Mouse (Mus musculus) myocyte (in vitro differentiated cells): ENCODE measurements around the gene Cdc42bpa. TPM values are rescaled to one million over a fixed set of nuclear protein-coding genes. Genes with fewer than 3 reads are reported as not detected.
A peak's percentile ranks its signal among the peaks of the same experiment; 100 is the strongest.

Experiments
- H3K27me3 ChIP-seq: one replicate; pipeline ENCODE4 v1.6.1; 2011; ENCODE audit not compliant: control insufficient read depth, insufficient read depth, insufficient read length
- H3K36me3 ChIP-seq: one replicate; pipeline ENCODE4 v1.6.1; 2011; ENCODE audit not compliant: control insufficient read depth, insufficient read depth
- H3K4me2 ChIP-seq: one replicate; pipeline ENCODE4 v1.6.1; 2011; ENCODE audit warnings: low read depth, control low read depth
- H3K4me3 ChIP-seq: one replicate; pipeline ENCODE4 v1.5.1; 2011; ENCODE audit warnings: mild to moderate bottlenecking, control low read depth, moderate library complexity
- H3K79me2 ChIP-seq: one replicate; pipeline ENCODE4 v1.6.1; 2011; ENCODE audit not compliant: control insufficient read depth, insufficient read depth
- H3ac ChIP-seq: one replicate; pipeline ENCODE4 v1.6.1; 2011; ENCODE audit not compliant: control insufficient read depth, insufficient read length
- CEBPB ChIP-seq: IDR thresholded peaks from 2 replicates; pipeline ENCODE4 v1.6.1; 2011; ENCODE audit warnings: mild to moderate bottlenecking, moderate library complexity; ENCODE audit not compliant: poor library complexity, insufficient read depth, severe bottlenecking
- E2F4 ChIP-seq: IDR thresholded peaks from one replicate; pipeline ENCODE4 v1.6.1; 2011; ENCODE audit warnings: mild to moderate bottlenecking, control low read depth, moderate library complexity; ENCODE audit not compliant: insufficient read depth
- MAX ChIP-seq: IDR thresholded peaks from one replicate; pipeline ENCODE4 v1.6.1; 2011; ENCODE audit warnings: low read depth, mild to moderate bottlenecking, control low read depth
- MYOD1 ChIP-seq, 3 experiments: IDR thresholded peaks; one replicate each; pipeline ENCODE4 v1.6.1; 2011; ENCODE audit warnings: control low read depth in 2 of 3, low read depth in 2 of 3, mild to moderate bottlenecking in 2 of 3, moderate library complexity in 1 of 3; ENCODE audit not compliant: insufficient read length in 2 of 3, control insufficient read depth in 1 of 3
- MYOG ChIP-seq, 3 experiments: IDR thresholded peaks; one replicate each; pipeline ENCODE4 v1.6.1; 2011; ENCODE audit warnings: control low read depth in 2 of 3, low read depth in 2 of 3, mild to moderate bottlenecking in 2 of 3; ENCODE audit not compliant: insufficient read length in 2 of 3, control insufficient read depth in 1 of 3, insufficient read depth in 1 of 3
- POLR2A ChIP-seq: IDR thresholded peaks from one replicate; pipeline ENCODE4 v1.6.1; 2011; ENCODE audit warnings: low read depth, mild to moderate bottlenecking, control low read depth, moderate library complexity; ENCODE audit not compliant: insufficient read length
- POLR2AphosphoS2 ChIP-seq: IDR thresholded peaks from one replicate; pipeline ENCODE4 v1.6.1; 2011; ENCODE audit warnings: low read depth, control low read depth; ENCODE audit not compliant: insufficient read length
- REST ChIP-seq: IDR thresholded peaks from one replicate; pipeline ENCODE4 v1.6.1; 2011; ENCODE audit warnings: mild to moderate bottlenecking, control low read depth, moderate library complexity; ENCODE audit not compliant: insufficient read depth, insufficient read length
- SRF ChIP-seq: IDR thresholded peaks from one replicate; pipeline ENCODE4 v1.6.1; 2011; ENCODE audit warnings: low read depth; ENCODE audit not compliant: control insufficient read depth, insufficient read length
- TCF12 ChIP-seq: IDR thresholded peaks from one replicate; pipeline ENCODE4 v1.6.1; 2011; ENCODE audit warnings: mild to moderate bottlenecking, control low read depth; ENCODE audit not compliant: poor library complexity, insufficient read depth, severe bottlenecking
- TCF3 ChIP-seq: IDR thresholded peaks from one replicate; pipeline ENCODE4 v1.6.1; 2011; ENCODE audit warnings: low read depth, control low read depth; ENCODE audit not compliant: insufficient read length
- USF1 ChIP-seq: IDR thresholded peaks from one replicate; pipeline ENCODE4 v1.6.1; 2011; ENCODE audit warnings: low read depth, mild to moderate bottlenecking, control low read depth, moderate library complexity
- polyA plus RNA-seq: library from polyadenylated mRNA; unstranded; fragments of >200 nt; fragmentation: generic; extraction: Trizol; gene quantifications from one replicate; pipeline ENCODE4 v1.2.1, GENCODE M21; 2012; ENCODE audit warnings: missing spikeins

The Cdc42bpa gene
- polyA plus RNA-seq, 1 experiment: 14.3 TPM

GRCm38 (mm10) chr1:180179840-180180239 is 219.6 kb downstream of the Cdc42bpa start:
- Histone ChIP-seq H3K4me2 (peak overlapping the region; percentile 18), H3K36me3 (no peaks in the 10 kb centered on the region), H3K4me3 (no peak overlapping the region), H3K27me3 (no peaks in the 10 kb centered on the region), H3ac (no peak overlapping the region), H3K79me2 (no peaks in the 10 kb centered on the region)
- TF ChIP-seq SRF (no peak), E2F4 (no peak), CEBPB (no peak), MYOD1 (IDR thresholded peaks at IDR 0.05; ENCODE audit: control insufficient read depth in 1 of 3, insufficient read length in 2 of 3, low read depth in 2 of 3) (no peak), POLR2A (no peak), TCF3 (no peak), TCF12 (no peak), POLR2AphosphoS2 (no peak), REST (no peak), USF1 (no peak), MAX (no peak), MYOG (IDR thresholded peaks at IDR 0.05; ENCODE audit: control insufficient read depth in 1 of 3, insufficient read depth in 1 of 3, insufficient read length in 2 of 3, low read depth in 2 of 3) (no peak)

GRCm38 (mm10) chr1:180181304-180181965 is 221.2 kb downstream of the Cdc42bpa start:
- TF ChIP-seq SRF (no peak), TCF12 (no peak), TCF3 (no peak), MYOD1 (IDR thresholded peaks at IDR 0.05; ENCODE audit: control insufficient read depth in 1 of 3, insufficient read length in 2 of 3, low read depth in 2 of 3) (no peak), MYOG (IDR thresholded peaks at IDR 0.05; ENCODE audit: control insufficient read depth in 1 of 3, insufficient read depth in 1 of 3, insufficient read length in 2 of 3, low read depth in 2 of 3) (no peak), MAX (no peak), REST (no peak), POLR2AphosphoS2 (no peak), USF1 (no peak), CEBPB (no peak), POLR2A (no peak), E2F4 (no peak)
- no peak overlapping the region for H3K4me3 ChIP-seq
- H3K27me3 ChIP-seq: no peaks in the 10 kb centered on the region
- H3K36me3 ChIP-seq: no peaks in the 10 kb centered on the region
- no peak overlapping the region for H3K4me2 ChIP-seq
- H3K79me2 ChIP-seq: no peaks in the 10 kb centered on the region
- H3ac ChIP-seq: no peak overlapping the region

DNA sequence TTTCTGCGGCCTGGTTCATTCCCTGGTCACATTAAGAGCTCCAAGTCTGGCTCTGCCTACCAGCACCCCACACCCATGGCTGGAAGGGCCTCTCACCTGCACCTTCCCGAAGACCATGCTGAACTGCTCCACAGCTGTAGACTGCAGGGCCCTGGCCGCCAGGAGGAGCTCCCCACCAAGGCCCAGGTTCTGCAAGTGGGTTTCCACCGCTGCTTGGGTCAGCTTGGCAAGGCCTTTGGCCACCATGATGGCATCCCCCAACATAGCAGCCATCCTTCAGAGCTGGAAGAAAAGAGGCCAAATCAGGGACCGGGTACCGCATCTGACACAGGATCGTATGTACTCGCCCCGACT is 221.7 kb downstream of the Cdc42bpa start:
- H3K36me3 ChIP-seq: no peaks in the 10 kb centered on the region
- no peak overlapping the region for H3K4me2 ChIP-seq
- no peak overlapping the region for H3ac ChIP-seq
- H3K27me3 ChIP-seq: no peaks in the 10 kb centered on the region
- peak in 1 of 3 experiments; percentile 17 for TF ChIP-seq MYOG (IDR thresholded peaks at IDR 0.05; ENCODE audit: control insufficient read depth in 1 of 3, insufficient read depth in 1 of 3, insufficient read length in 2 of 3, low read depth in 2 of 3)
- no peak for TF ChIP-seq USF1
- no peak overlapping the region for H3K4me3 ChIP-seq
- H3K79me2 ChIP-seq: no peaks in the 10 kb centered on the region

GRCm38 (mm10) chr1:180182731-180183130 is 222.5 kb downstream of the Cdc42bpa start:
- Histone ChIP-seq H3K27me3 (no peaks in the 10 kb centered on the region), H3K36me3 (no peaks in the 10 kb centered on the region), H3K4me3 (no peak overlapping the region), H3K4me2 (no peak overlapping the region), H3ac (no peak overlapping the region), H3K79me2 (no peaks in the 10 kb centered on the region)
- TF ChIP-seq E2F4 (no peak), TCF12 (no peak), REST (no peak), POLR2A (no peak), SRF (no peak), TCF3 (no peak), MAX (no peak), USF1 (no peak), POLR2AphosphoS2 (no peak), CEBPB (no peak), MYOD1 (IDR thresholded peaks at IDR 0.05; ENCODE audit: control insufficient read depth in 1 of 3, insufficient read length in 2 of 3, low read depth in 2 of 3) (no peak), MYOG (IDR thresholded peaks at IDR 0.05; ENCODE audit: control insufficient read depth in 1 of 3, insufficient read depth in 1 of 3, insufficient read length in 2 of 3, low read depth in 2 of 3) (no peak)

DNA sequence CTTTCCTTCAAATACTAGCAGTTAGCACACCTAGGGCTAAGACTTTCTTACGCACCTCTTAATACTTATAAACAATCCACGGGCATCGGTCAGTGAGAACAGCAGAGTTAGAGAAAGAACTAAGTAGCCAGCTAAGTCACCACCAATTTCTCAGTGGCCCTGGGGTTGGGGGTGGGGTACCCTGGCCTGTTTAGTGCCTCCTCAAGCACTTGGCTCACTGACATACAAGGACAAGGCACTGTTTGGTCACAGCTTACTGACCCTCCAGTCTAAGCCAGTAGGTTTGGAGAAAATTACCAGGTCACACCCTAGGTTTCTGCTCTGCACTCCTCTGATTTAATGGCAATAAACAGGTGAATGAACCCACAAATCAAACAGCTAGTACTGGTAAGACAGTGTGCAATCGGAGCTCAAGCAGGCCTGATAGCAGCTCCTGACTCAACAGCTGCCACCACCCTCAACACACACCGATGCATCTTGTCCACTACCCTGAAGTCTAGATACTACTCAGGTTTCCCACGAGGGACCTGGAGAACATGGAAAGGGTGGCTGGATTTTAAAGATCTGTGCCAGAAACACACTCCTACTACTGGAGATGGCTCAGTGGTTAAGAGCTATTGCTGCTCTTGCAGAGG is 223.4 kb downstream of the Cdc42bpa start:
- TF ChIP-seq MYOD1 (IDR thresholded peaks at IDR 0.05; ENCODE audit: control insufficient read depth in 1 of 3, insufficient read length in 2 of 3, low read depth in 2 of 3): peak in 2 of 3 experiments; percentile 43 to 89
- peak in 2 of 3 experiments; percentile 57 to 81 for TF ChIP-seq MYOG (IDR thresholded peaks at IDR 0.05; ENCODE audit: control insufficient read depth in 1 of 3, insufficient read depth in 1 of 3, insufficient read length in 2 of 3, low read depth in 2 of 3)
- TF ChIP-seq MAX: no peak
- TF ChIP-seq TCF12: peak; percentile 13
- H3K79me2 ChIP-seq: no peaks in the 10 kb centered on the region
- no peak overlapping the region for H3K4me2 ChIP-seq
- H3K4me3 ChIP-seq: no peak overlapping the region
- no peak overlapping the region for H3ac ChIP-seq
- no peaks in the 10 kb centered on the region for H3K27me3 ChIP-seq
- H3K36me3 ChIP-seq: no peaks in the 10 kb centered on the region
